Mouse (Mus musculus): Measurements from ENCODE around the gene Nrk. TPM values are rescaled to one million over a fixed set of nuclear protein-coding genes. Genes with fewer than 3 reads are reported as not detected.

Nrk gene
- polyA plus RNA-seq, 1 experiment from 2014 or later = 24.0 TPM

DNA sequence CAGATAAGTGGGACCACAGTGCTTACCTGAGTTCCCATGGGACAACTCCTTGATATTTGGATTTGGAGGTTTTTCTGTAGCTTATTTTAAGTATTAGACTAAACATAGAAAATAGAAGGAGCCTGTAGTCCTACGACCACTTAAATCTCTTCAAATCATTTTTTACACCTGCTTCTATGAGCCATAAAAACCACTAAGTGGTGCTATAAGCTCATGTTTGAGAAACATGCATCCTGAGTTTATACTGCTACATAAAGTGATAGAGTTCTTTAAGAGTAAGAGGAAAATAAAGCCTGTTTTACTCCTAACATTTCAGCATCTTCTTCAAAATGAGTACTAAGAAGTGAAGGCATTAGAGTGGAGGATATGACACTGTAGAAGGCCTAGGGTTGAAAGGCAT, 102.3 kb downstream of the Nrk start:
- H3K27ac ChIP-seq (ENCODE audit: low read length) = no peak overlapping the region
- H3K27me3 ChIP-seq (ENCODE audit: control insufficient read depth, insufficient read depth, low read length) = no peaks in the 10 kb centered on the region
- no peak overlapping the region for H3K9ac ChIP-seq (ENCODE audit: low read length)
- no peaks in the 10 kb centered on the region for H3K36me3 ChIP-seq (ENCODE audit: control insufficient read depth, insufficient read depth)
- no peak overlapping the region for H3K4me3 ChIP-seq (ENCODE audit: low read length)
- no peak overlapping the region for H3K4me2 ChIP-seq (ENCODE audit: low read depth, low read length)
- no peaks in the 10 kb centered on the region for H3K9me3 ChIP-seq (replicated peaks; ENCODE audit: control insufficient read depth, low read length)
- 36% methylated on average over 1 of the region's 1 CpGs for WGBS
- no peaks in the 10 kb centered on the region for H3K4me1 ChIP-seq (ENCODE audit: control insufficient read depth, insufficient read depth, low read length)
- no peak for ATAC-seq (replicated peaks; ENCODE audit: extremely low read depth, insufficient read depth, low FRiP score)

DNA sequence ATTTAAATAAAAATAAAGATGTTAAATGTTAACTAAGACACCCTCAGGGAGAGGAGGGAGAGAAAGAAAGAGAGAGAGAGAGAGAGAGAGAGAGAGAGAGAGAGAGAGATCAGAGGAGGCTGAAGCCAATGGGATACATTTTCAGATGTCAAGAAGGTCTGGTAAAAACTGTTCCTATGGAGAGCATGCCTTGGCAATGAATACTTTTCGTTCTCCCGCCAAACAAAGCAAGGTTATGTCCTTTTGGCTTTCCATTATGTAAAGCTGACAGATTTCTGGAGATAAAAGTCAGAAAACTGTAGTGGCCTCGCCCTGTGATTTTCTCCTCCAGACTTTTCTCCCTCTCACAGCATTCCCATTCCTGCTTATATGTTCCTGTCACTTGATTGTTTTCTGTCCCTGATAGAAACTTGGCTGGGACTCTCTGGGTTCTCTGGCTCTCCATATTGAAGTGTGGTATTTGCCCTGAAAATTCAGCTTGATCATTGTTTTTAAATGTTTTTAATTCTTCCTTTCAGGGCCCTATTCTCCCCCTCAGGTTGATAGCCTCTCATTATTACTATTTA, 112.4 kb downstream of the Nrk start:
- H3K27ac ChIP-seq (ENCODE audit: low read length) = no peak overlapping the region
- H3K4me3 ChIP-seq (ENCODE audit: low read length) = no peak overlapping the region
- H3K4me1 ChIP-seq (ENCODE audit: control insufficient read depth, insufficient read depth, low read length) = peaks cover 3% of the 10 kb centered on the region; the same call in 1 of the 2 replicates
- ATAC-seq (replicated peaks; ENCODE audit: extremely low read depth, insufficient read depth, low FRiP score) = no peak
- no peak overlapping the region for H3K4me2 ChIP-seq (ENCODE audit: low read depth, low read length)
- 39% methylated on average over 3 of the region's 3 CpGs for WGBS
- no peaks in the 10 kb centered on the region for H3K9me3 ChIP-seq (replicated peaks; ENCODE audit: control insufficient read depth, low read length)
- H3K36me3 ChIP-seq (ENCODE audit: control insufficient read depth, insufficient read depth) = no peaks in the 10 kb centered on the region
- H3K9ac ChIP-seq (ENCODE audit: low read length) = no peak overlapping the region
- no peaks in the 10 kb centered on the region for H3K27me3 ChIP-seq (ENCODE audit: control insufficient read depth, insufficient read depth, low read length)

GRCm38 (mm10) chrX:139027296-139027695, 113.1 kb downstream of the Nrk start:
- H3K27ac ChIP-seq (ENCODE audit: low read length) = no peak overlapping the region
- H3K4me3 ChIP-seq (ENCODE audit: low read length) = no peak overlapping the region
- no peak overlapping the region for H3K4me2 ChIP-seq (ENCODE audit: low read depth, low read length)
- ATAC-seq (replicated peaks; ENCODE audit: extremely low read depth, insufficient read depth, low FRiP score) = no peak
- no peaks in the 10 kb centered on the region for H3K27me3 ChIP-seq (ENCODE audit: control insufficient read depth, insufficient read depth, low read length)
- H3K9ac ChIP-seq (ENCODE audit: low read length) = no peak overlapping the region
- H3K36me3 ChIP-seq (ENCODE audit: control insufficient read depth, insufficient read depth) = no peaks in the 10 kb centered on the region
- H3K4me1 ChIP-seq (ENCODE audit: control insufficient read depth, insufficient read depth, low read length) = peaks cover 3% of the 10 kb centered on the region; the same call in 1 of the 2 replicates
- no peaks in the 10 kb centered on the region for H3K9me3 ChIP-seq (replicated peaks; ENCODE audit: control insufficient read depth, low read length)
- WGBS = 31% methylated on average over 5 of the region's 5 CpGs

DNA sequence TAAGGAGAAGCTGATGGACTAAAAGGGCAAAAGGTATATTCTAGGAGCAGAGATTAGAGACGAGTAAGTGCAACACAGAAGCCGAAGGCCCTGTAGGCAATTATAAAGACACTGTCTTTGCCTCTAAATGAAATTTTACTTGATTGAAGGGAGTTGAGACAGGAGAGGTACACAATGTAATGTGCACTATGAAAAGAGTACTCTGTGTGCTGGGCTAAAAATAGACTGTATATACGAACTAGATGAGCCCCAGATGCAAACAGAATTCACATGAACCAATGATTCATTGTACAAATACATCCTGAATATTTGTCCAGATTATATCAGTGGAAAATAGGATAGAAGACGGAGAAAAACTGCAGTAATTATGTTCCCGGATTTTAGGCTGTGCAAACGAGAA, 113.7 kb downstream of the Nrk start:
- no peaks in the 10 kb centered on the region for H3K9me3 ChIP-seq (replicated peaks; ENCODE audit: control insufficient read depth, low read length)
- no peak for ATAC-seq (replicated peaks; ENCODE audit: extremely low read depth, insufficient read depth, low FRiP score)
- H3K4me1 ChIP-seq (ENCODE audit: control insufficient read depth, insufficient read depth, low read length) = peaks cover 3% of the 10 kb centered on the region; the same call in 1 of the 2 replicates
- no peak overlapping the region for H3K27ac ChIP-seq (ENCODE audit: low read length)
- H3K27me3 ChIP-seq (ENCODE audit: control insufficient read depth, insufficient read depth, low read length) = no peaks in the 10 kb centered on the region
- WGBS = 54% methylated on average over 6 of the region's 6 CpGs
- no peak overlapping the region for H3K4me3 ChIP-seq (ENCODE audit: low read length)
- H3K36me3 ChIP-seq (ENCODE audit: control insufficient read depth, insufficient read depth) = no peaks in the 10 kb centered on the region
- H3K4me2 ChIP-seq (ENCODE audit: low read depth, low read length) = no peak overlapping the region
- no peak overlapping the region for H3K9ac ChIP-seq (ENCODE audit: low read length)

DNA sequence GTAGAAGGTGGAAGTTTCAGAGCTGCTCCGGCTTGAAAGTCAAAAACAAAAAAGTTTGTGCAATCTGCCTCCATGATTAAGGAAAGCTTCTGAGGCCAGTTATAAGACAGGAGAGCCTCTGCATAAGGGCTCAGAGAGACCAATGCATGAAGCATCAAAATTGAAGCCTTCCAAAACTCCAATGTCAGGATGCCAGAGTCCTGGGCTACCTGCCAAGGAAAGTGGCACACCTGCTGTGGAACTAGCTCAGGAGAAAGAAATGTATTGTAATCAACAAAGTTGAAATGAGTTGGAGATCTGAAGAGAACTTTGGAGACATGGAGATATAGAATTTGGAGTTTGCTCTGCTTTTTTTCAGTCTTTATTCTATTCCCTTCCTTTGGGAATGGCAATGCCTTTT, 123.4 kb downstream of the Nrk start:
- Histone ChIP-seq H3K9me3 (replicated peaks; ENCODE audit: control insufficient read depth, low read length) (no peaks in the 10 kb centered on the region), H3K4me1 (ENCODE audit: control insufficient read depth, insufficient read depth, low read length) (no peaks in the 10 kb centered on the region), H3K4me2 (ENCODE audit: low read depth, low read length) (no peak overlapping the region), H3K27ac (ENCODE audit: low read length) (no peak overlapping the region), H3K36me3 (ENCODE audit: control insufficient read depth, insufficient read depth) (no peaks in the 10 kb centered on the region), H3K9ac (ENCODE audit: low read length) (no peak overlapping the region), H3K4me3 (ENCODE audit: low read length) (no peak overlapping the region), H3K27me3 (ENCODE audit: control insufficient read depth, insufficient read depth, low read length) (no peaks in the 10 kb centered on the region)
- no peak for ATAC-seq (replicated peaks; ENCODE audit: extremely low read depth, insufficient read depth, low FRiP score)
- 95% methylated on average over 1 of the region's 1 CpGs for WGBS

GRCm38 (mm10) chrX:139039314-139039713, 125.1 kb downstream of the Nrk start:
- no peaks in the 10 kb centered on the region for H3K4me1 ChIP-seq (ENCODE audit: control insufficient read depth, insufficient read depth, low read length)
- no peak for ATAC-seq (replicated peaks; ENCODE audit: extremely low read depth, insufficient read depth, low FRiP score)
- no peaks in the 10 kb centered on the region for H3K9me3 ChIP-seq (replicated peaks; ENCODE audit: control insufficient read depth, low read length)
- H3K4me2 ChIP-seq (ENCODE audit: low read depth, low read length) = no peak overlapping the region
- H3K27me3 ChIP-seq (ENCODE audit: control insufficient read depth, insufficient read depth, low read length) = no peaks in the 10 kb centered on the region
- H3K27ac ChIP-seq (ENCODE audit: low read length) = no peak overlapping the region
- H3K36me3 ChIP-seq (ENCODE audit: control insufficient read depth, insufficient read depth) = no peaks in the 10 kb centered on the region
- no peak overlapping the region for H3K9ac ChIP-seq (ENCODE audit: low read length)
- WGBS = 58% methylated on average over 2 of the region's 2 CpGs
- H3K4me3 ChIP-seq (ENCODE audit: low read length) = no peak overlapping the region

DNA sequence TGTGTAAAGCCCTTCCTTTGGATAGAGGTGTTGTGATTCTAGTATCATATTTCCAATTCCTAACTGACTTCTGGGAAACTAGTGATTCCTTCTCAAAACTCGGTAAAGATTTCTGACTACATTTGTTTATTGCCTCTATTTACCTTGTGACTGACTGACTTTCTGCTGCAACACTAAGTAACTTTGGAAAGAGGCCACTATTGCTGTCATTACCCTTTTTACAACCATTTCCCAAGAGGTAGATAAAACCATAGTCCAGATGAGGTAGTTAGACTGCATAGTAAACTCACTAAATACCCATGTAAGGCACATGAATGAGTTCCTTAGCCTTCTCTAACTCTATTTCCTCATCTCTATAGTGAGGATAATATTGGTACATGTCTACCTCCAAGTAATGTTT, 126.9 kb downstream of the Nrk start:
- no peak overlapping the region for H3K9ac ChIP-seq (ENCODE audit: low read length)
- H3K27ac ChIP-seq (ENCODE audit: low read length) = no peak overlapping the region
- no peak overlapping the region for H3K4me2 ChIP-seq (ENCODE audit: low read depth, low read length)
- no peaks in the 10 kb centered on the region for H3K36me3 ChIP-seq (ENCODE audit: control insufficient read depth, insufficient read depth)
- no peak for ATAC-seq (replicated peaks; ENCODE audit: extremely low read depth, insufficient read depth, low FRiP score)
- H3K4me1 ChIP-seq (ENCODE audit: control insufficient read depth, insufficient read depth, low read length) = no peaks in the 10 kb centered on the region
- H3K4me3 ChIP-seq (ENCODE audit: low read length) = no peak overlapping the region
- no peaks in the 10 kb centered on the region for H3K9me3 ChIP-seq (replicated peaks; ENCODE audit: control insufficient read depth, low read length)
- no peaks in the 10 kb centered on the region for H3K27me3 ChIP-seq (ENCODE audit: control insufficient read depth, insufficient read depth, low read length)
- 67% methylated on average over 1 of the region's 1 CpGs for WGBS

DNA sequence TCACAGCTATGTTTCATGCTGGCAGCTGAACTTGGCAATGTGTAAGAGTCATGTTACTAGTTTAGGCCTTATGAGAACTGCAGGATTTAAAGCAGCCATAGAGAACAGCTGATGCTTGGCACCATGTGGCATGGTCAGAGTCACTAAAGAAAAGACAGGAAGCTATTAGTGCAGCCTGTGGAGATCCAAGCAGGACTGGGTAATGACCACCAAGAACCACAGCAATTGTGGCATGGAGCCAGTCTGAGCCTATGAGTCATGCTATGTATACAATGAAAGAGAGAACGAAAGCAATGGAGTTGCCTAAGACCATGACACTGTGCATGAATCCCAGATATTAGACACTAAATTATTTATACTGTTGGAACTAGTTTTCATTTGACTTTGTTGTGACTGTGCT, 137.7 kb downstream of the Nrk start:
- Histone ChIP-seq H3K4me1 (ENCODE audit: control insufficient read depth, insufficient read depth, low read length) (no peaks in the 10 kb centered on the region), H3K36me3 (ENCODE audit: control insufficient read depth, insufficient read depth) (no peaks in the 10 kb centered on the region), H3K4me3 (ENCODE audit: low read length) (no peak overlapping the region), H3K9ac (ENCODE audit: low read length) (no peak overlapping the region), H3K27ac (ENCODE audit: low read length) (no peak overlapping the region), H3K9me3 (replicated peaks; ENCODE audit: control insufficient read depth, low read length) (no peaks in the 10 kb centered on the region), H3K27me3 (ENCODE audit: control insufficient read depth, insufficient read depth, low read length) (no peaks in the 10 kb centered on the region), H3K4me2 (ENCODE audit: low read depth, low read length) (no peak overlapping the region)
- ATAC-seq (replicated peaks; ENCODE audit: extremely low read depth, insufficient read depth, low FRiP score) = no peak
- 52% methylated on average over 1 of the region's 1 CpGs for WGBS

- no peaks in the 10 kb centered on the region for H3K9me3 ChIP-seq (replicated peaks; ENCODE audit: control insufficient read depth, low read length)
- H3K27me3 ChIP-seq (ENCODE audit: control insufficient read depth, insufficient read depth, low read length) = no peaks in the 10 kb centered on the region
- H3K36me3 ChIP-seq (ENCODE audit: control insufficient read depth, insufficient read depth) = no peaks in the 10 kb centered on the region
- 74% methylated on average over 1 of the region's 1 CpGs for WGBS
- ATAC-seq (replicated peaks; ENCODE audit: extremely low read depth, insufficient read depth, low FRiP score) = no peak
- no peaks in the 10 kb centered on the region for H3K4me1 ChIP-seq (ENCODE audit: control insufficient read depth, insufficient read depth, low read length)
- no peak overlapping the region for H3K27ac ChIP-seq (ENCODE audit: low read length)
- H3K9ac ChIP-seq (ENCODE audit: low read length) = no peak overlapping the region
- H3K4me2 ChIP-seq (ENCODE audit: low read depth, low read length) = no peak overlapping the region
- no peak overlapping the region for H3K4me3 ChIP-seq (ENCODE audit: low read length)
These were observed 138.9 kb downstream of the Nrk start for GRCm38 (mm10) chrX:139053149-139053548.

Measured in heart, embryonic 16.5 days (tissue).